Mouse (Mus musculus): ENCODE measurements at regions not wholly inside any gene's neighbourhood (a gene's known extent, or its start where the extent isn't known, plus 50 kb on each side); places are given as distances from the start of the nearest gene placed in this dataset.

- Histone ChIP-seq H3K27ac (ENCODE audit: low read depth, low read length) (no peak overlapping the region), H3K36me3 (ENCODE audit: control insufficient read depth, insufficient read depth, low read length) (no peaks in the 10 kb centered on the region), H3K9ac (ENCODE audit: low read length) (no peak overlapping the region), H3K4me3 (ENCODE audit: low read depth, low read length) (no peak overlapping the region), H3K4me1 (replicated peaks; ENCODE audit: control insufficient read depth, insufficient read depth, low read length) (no peaks in the 10 kb centered on the region), H3K9me3 (ENCODE audit: control insufficient read depth, low read length) (no peaks in the 10 kb centered on the region), H3K27me3 (ENCODE audit: control insufficient read depth, insufficient read depth, low read length) (no peaks in the 10 kb centered on the region), H3K4me2 (ENCODE audit: low read depth, low read length, severe bottlenecking) (no peak overlapping the region)
- ATAC-seq (replicated peaks; ENCODE audit: low FRiP score): no peak
- 77% methylated on average over 8 of the region's 8 CpGs for WGBS
- DNase-seq (ENCODE audit: low spot score): no peak
Measured at GRCm38 (mm10) chr2:8690846-8691643, 1181.7 kb upstream of the Celf2 start.

GRCm38 (mm10) chr2:8729306-8729705, 1151.7 kb upstream of the 4930412O13Rik start:
- Histone ChIP-seq H3K9me3 (ENCODE audit: control insufficient read depth, low read length) (no peaks in the 10 kb centered on the region), H3K4me3 (ENCODE audit: low read depth, low read length) (no peak overlapping the region)
- 81% methylated on average over 8 of the region's 8 CpGs for WGBS

GRCm38 (mm10) chr2:8754142-8754541, 1126.9 kb upstream of the 4930412O13Rik start:
- no peaks in the 10 kb centered on the region for H3K4me1 ChIP-seq (replicated peaks; ENCODE audit: control insufficient read depth, insufficient read depth, low read length)
- H3K9ac ChIP-seq (ENCODE audit: low read length): no peak overlapping the region
- WGBS: 13% methylated on average over 1 of the region's 1 CpGs
- no peaks in the 10 kb centered on the region for H3K27me3 ChIP-seq (ENCODE audit: control insufficient read depth, insufficient read depth, low read length)
- no peaks in the 10 kb centered on the region for H3K36me3 ChIP-seq (ENCODE audit: control insufficient read depth, insufficient read depth, low read length)
- ATAC-seq (replicated peaks; ENCODE audit: low FRiP score) (peak; percentile 71; the same call in 1 of the 2 replicates), DNase-seq (ENCODE audit: low spot score) (no peak)
- no peaks in the 10 kb centered on the region for H3K9me3 ChIP-seq (ENCODE audit: control insufficient read depth, low read length)
- no peak overlapping the region for H3K4me3 ChIP-seq (ENCODE audit: low read depth, low read length)
- no peak overlapping the region for H3K27ac ChIP-seq (ENCODE audit: low read depth, low read length)
- no peak overlapping the region for H3K4me2 ChIP-seq (ENCODE audit: low read depth, low read length, severe bottlenecking)

More at GRCm38 (mm10) chr2:8729306-8729705, 1151.7 kb upstream of the 4930412O13Rik start:
- no peak overlapping the region for H3K9ac ChIP-seq (ENCODE audit: low read length)
- no peaks in the 10 kb centered on the region for H3K27me3 ChIP-seq (ENCODE audit: control insufficient read depth, insufficient read depth, low read length)
- no peak overlapping the region for H3K4me2 ChIP-seq (ENCODE audit: low read depth, low read length, severe bottlenecking)
- H3K27ac ChIP-seq (ENCODE audit: low read depth, low read length): no peak overlapping the region
- no peaks in the 10 kb centered on the region for H3K4me1 ChIP-seq (replicated peaks; ENCODE audit: control insufficient read depth, insufficient read depth, low read length)
- DNase-seq (ENCODE audit: low spot score) (no peak), ATAC-seq (replicated peaks; ENCODE audit: low FRiP score) (no peak)
- no peaks in the 10 kb centered on the region for H3K36me3 ChIP-seq (ENCODE audit: control insufficient read depth, insufficient read depth, low read length)

- Histone ChIP-seq H3K9ac (ENCODE audit: low read length) (no peak overlapping the region), H3K36me3 (ENCODE audit: control insufficient read depth, insufficient read depth, low read length) (no peaks in the 10 kb centered on the region), H3K4me1 (replicated peaks; ENCODE audit: control insufficient read depth, insufficient read depth, low read length) (no peaks in the 10 kb centered on the region), H3K9me3 (ENCODE audit: control insufficient read depth, low read length) (no peaks in the 10 kb centered on the region), H3K4me3 (ENCODE audit: low read depth, low read length) (no peak overlapping the region), H3K27me3 (ENCODE audit: control insufficient read depth, insufficient read depth, low read length) (no peaks in the 10 kb centered on the region), H3K27ac (ENCODE audit: low read depth, low read length) (no peak overlapping the region), H3K4me2 (ENCODE audit: low read depth, low read length, severe bottlenecking) (no peak overlapping the region)
- DNase-seq (ENCODE audit: low spot score) (no peak), ATAC-seq (replicated peaks; ENCODE audit: low FRiP score) (no peak)
- WGBS: 84% methylated on average over 4 of the region's 4 CpGs
Measured at GRCm38 (mm10) chr2:8756546-8756945, 1124.5 kb upstream of the 4930412O13Rik start.

GRCm38 (mm10) chr2:8770636-8771035, 1110.4 kb upstream of the 4930412O13Rik start:
- no peak for DNase-seq (ENCODE audit: low spot score)
- no peaks in the 10 kb centered on the region for H3K27me3 ChIP-seq (ENCODE audit: control insufficient read depth, insufficient read depth, low read length)
- H3K4me3 ChIP-seq (ENCODE audit: low read depth, low read length): no peak overlapping the region
- H3K4me2 ChIP-seq (ENCODE audit: low read depth, low read length, severe bottlenecking): no peak overlapping the region
- no peak overlapping the region for H3K27ac ChIP-seq (ENCODE audit: low read depth, low read length)
- 88% methylated on average over 4 of the region's 4 CpGs for WGBS
- no peak overlapping the region for H3K9ac ChIP-seq (ENCODE audit: low read length)
- H3K36me3 ChIP-seq (ENCODE audit: control insufficient read depth, insufficient read depth, low read length): no peaks in the 10 kb centered on the region
- H3K4me1 ChIP-seq (replicated peaks; ENCODE audit: control insufficient read depth, insufficient read depth, low read length): no peaks in the 10 kb centered on the region
- no peaks in the 10 kb centered on the region for H3K9me3 ChIP-seq (ENCODE audit: control insufficient read depth, low read length)
- ATAC-seq (replicated peaks; ENCODE audit: low FRiP score): no peak

- Histone ChIP-seq H3K27me3 (ENCODE audit: control insufficient read depth, insufficient read depth, low read length) (no peaks in the 10 kb centered on the region), H3K9ac (ENCODE audit: low read length) (no peak overlapping the region), H3K27ac (ENCODE audit: low read depth, low read length) (no peak overlapping the region), H3K4me3 (ENCODE audit: low read depth, low read length) (no peak overlapping the region), H3K4me1 (replicated peaks; ENCODE audit: control insufficient read depth, insufficient read depth, low read length) (no peaks in the 10 kb centered on the region), H3K4me2 (ENCODE audit: low read depth, low read length, severe bottlenecking) (no peak overlapping the region), H3K36me3 (ENCODE audit: control insufficient read depth, insufficient read depth, low read length) (no peaks in the 10 kb centered on the region), H3K9me3 (ENCODE audit: control insufficient read depth, low read length) (no peaks in the 10 kb centered on the region)
- DNase-seq (ENCODE audit: low spot score) (no peak), ATAC-seq (replicated peaks; ENCODE audit: low FRiP score) (no peak)
- WGBS: 90% methylated on average over 7 of the region's 7 CpGs
Measured at GRCm38 (mm10) chr2:8781152-8781935, 1099.7 kb upstream of the 4930412O13Rik start.

GRCm38 (mm10) chr2:8782225-8782624, 1098.8 kb upstream of the 4930412O13Rik start:
- Histone ChIP-seq H3K36me3 (ENCODE audit: control insufficient read depth, insufficient read depth, low read length) (no peaks in the 10 kb centered on the region), H3K4me3 (ENCODE audit: low read depth, low read length) (no peak overlapping the region), H3K4me2 (ENCODE audit: low read depth, low read length, severe bottlenecking) (no peak overlapping the region), H3K9me3 (ENCODE audit: control insufficient read depth, low read length) (no peaks in the 10 kb centered on the region), H3K27me3 (ENCODE audit: control insufficient read depth, insufficient read depth, low read length) (no peaks in the 10 kb centered on the region), H3K4me1 (replicated peaks; ENCODE audit: control insufficient read depth, insufficient read depth, low read length) (no peaks in the 10 kb centered on the region), H3K27ac (ENCODE audit: low read depth, low read length) (no peak overlapping the region), H3K9ac (ENCODE audit: low read length) (no peak overlapping the region)
- WGBS: 92% methylated on average over 2 of the region's 2 CpGs
- DNase-seq (ENCODE audit: low spot score) (no peak), ATAC-seq (replicated peaks; ENCODE audit: low FRiP score) (no peak)

GRCm38 (mm10) chr2:8802061-8802460, 1079.0 kb upstream of the 4930412O13Rik start:
- H3K36me3 ChIP-seq (ENCODE audit: control insufficient read depth, insufficient read depth, low read length): no peaks in the 10 kb centered on the region
- H3K27ac ChIP-seq (ENCODE audit: low read depth, low read length): no peak overlapping the region
- no peak overlapping the region for H3K4me3 ChIP-seq (ENCODE audit: low read depth, low read length)
- no peak overlapping the region for H3K4me2 ChIP-seq (ENCODE audit: low read depth, low read length, severe bottlenecking)
- no peaks in the 10 kb centered on the region for H3K9me3 ChIP-seq (ENCODE audit: control insufficient read depth, low read length)
- H3K27me3 ChIP-seq (ENCODE audit: control insufficient read depth, insufficient read depth, low read length): no peaks in the 10 kb centered on the region
- WGBS: 49% methylated on average over 3 of the region's 3 CpGs
- no peaks in the 10 kb centered on the region for H3K4me1 ChIP-seq (replicated peaks; ENCODE audit: control insufficient read depth, insufficient read depth, low read length)
- DNase-seq (ENCODE audit: low spot score) (no peak), ATAC-seq (replicated peaks; ENCODE audit: low FRiP score) (no peak)
- H3K9ac ChIP-seq (ENCODE audit: low read length): no peak overlapping the region
